Mouse (Mus musculus) limb, embryonic 15.5 days (tissue): Measurements from ENCODE around the gene Ccnj. TPM values are rescaled to one million over a fixed set of nuclear protein-coding genes. Genes with fewer than 3 reads are reported as not detected.

Experiments used
- ATAC-seq: fragments of 200-750 bp; cut with Nextera tagmentation; 2 replicates; pipeline ENCODE4 v1.8.0; 2017; ENCODE audit warnings: low read depth, moderate TSS enrichment; ENCODE audit not compliant: insufficient number of reproducible peaks, low FRiP score, low TSS enrichment
- H3K27ac ChIP-seq: fragments of 300-500 bp; sonication (generic); 2 replicates; pipeline ENCODE4 v1.5.1; 2015; ENCODE audit warnings: moderate library complexity, mild to moderate bottlenecking, inconsistent platforms
- H3K27me3 ChIP-seq: fragments of 300-500 bp; sonication (generic); 2 replicates; pipeline ENCODE4 v1.6.1; 2015; ENCODE audit warnings: inconsistent platforms
- H3K36me3 ChIP-seq: fragments of 300-500 bp; sonication (generic); 2 replicates; pipeline ENCODE4 v1.6.1; 2015; ENCODE audit warnings: inconsistent platforms
- H3K4me1 ChIP-seq: fragments of 300-500 bp; sonication (generic); 2 replicates; pipeline ENCODE4 v1.6.1; 2015; ENCODE audit warnings: inconsistent platforms
- H3K4me2 ChIP-seq: fragments of 300-500 bp; sonication (generic); 2 replicates; pipeline ENCODE4 v1.6.1; 2015; ENCODE audit warnings: mild to moderate bottlenecking, inconsistent platforms
- H3K4me3 ChIP-seq: fragments of 300-500 bp; sonication (generic); 2 replicates; pipeline ENCODE4 v1.5.1; 2015; ENCODE audit warnings: mild to moderate bottlenecking, inconsistent platforms
- H3K9ac ChIP-seq: fragments of 300-500 bp; sonication (generic); 2 replicates; pipeline ENCODE4 v1.6.1; 2015; ENCODE audit warnings: inconsistent platforms
- H3K9me3 ChIP-seq: fragments of 300-500 bp; sonication (generic); 2 replicates; pipeline ENCODE4 v1.6.1; 2016; ENCODE audit warnings: inconsistent platforms
- WGBS: fragments of 180-500 bp; shearing (Covaris S2); methylation state at CpG from one replicate; pipeline ENCODE4 v1.1.7; 2015; 5-methylcytosine and 5-hydroxymethylcytosine counted together
- polyA plus RNA-seq: library from polyadenylated mRNA; unstranded; fragments of >200 nt; fragmentation: Nextera tagmentation; extraction: Ambion mirVana; gene quantifications from 2 replicates; pipeline ENCODE4 v1.2.1, GENCODE M21; 2015

Gene Ccnj
- polyA plus RNA-seq, 1 experiment from 2014 or later: 10.6 TPM

GRCm38 (mm10) chr19:40821306-40821825 lies 9.7 kb upstream of the Ccnj start:
- Histone ChIP-seq H3K27ac (no peak overlapping the region), H3K4me2 (no peak overlapping the region), H3K4me1 (no peaks in the 10 kb centered on the region), H3K36me3 (no peaks in the 10 kb centered on the region), H3K9ac (no peak overlapping the region), H3K27me3 (no peaks in the 10 kb centered on the region), H3K4me3 (no peak overlapping the region), H3K9me3 (no peaks in the 10 kb centered on the region)
- 74% methylated on average over 4 of the region's 4 CpGs for WGBS
- ATAC-seq: no peak

- no peak overlapping the region for H3K4me3 ChIP-seq
- H3K4me1 ChIP-seq: peaks cover 6% of the 10 kb centered on the region; the same call in 1 of the 2 replicates
- H3K9me3 ChIP-seq: no peaks in the 10 kb centered on the region
- H3K36me3 ChIP-seq: no peaks in the 10 kb centered on the region
- H3K9ac ChIP-seq: no peak overlapping the region
- WGBS: 75% methylated on average over 5 of the region's 5 CpGs
- no peaks in the 10 kb centered on the region for H3K27me3 ChIP-seq
- ATAC-seq: no peak
- H3K27ac ChIP-seq: no peak overlapping the region
- no peak overlapping the region for H3K4me2 ChIP-seq
These were observed 5.4 kb upstream of the Ccnj start for GRCm38 (mm10) chr19:40825636-40826035.

- Histone ChIP-seq H3K9me3 (no peaks in the 10 kb centered on the region), H3K4me3 (no peak overlapping the region), H3K4me1 (peaks cover 6% of the 10 kb centered on the region; the same call in 1 of the 2 replicates), H3K27ac (no peak overlapping the region), H3K9ac (no peak overlapping the region), H3K36me3 (no peaks in the 10 kb centered on the region), H3K27me3 (no peaks in the 10 kb centered on the region), H3K4me2 (no peak overlapping the region)
- no peak for ATAC-seq
- WGBS: 54% methylated on average over 7 of the region's 7 CpGs
These were observed 4.3 kb upstream of the Ccnj start for GRCm38 (mm10) chr19:40826735-40827134.

- Histone ChIP-seq H3K9ac (peak overlapping the region; percentile 85; the same call in 1 of the 2 replicates), H3K4me1 (peaks cover 19% of the 10 kb centered on the region), H3K4me3 (peak overlapping the region; percentile 81), H3K9me3 (no peaks in the 10 kb centered on the region), H3K27ac (no peak overlapping the region), H3K27me3 (no peaks in the 10 kb centered on the region), H3K4me2 (peak overlapping the region; percentile 58), H3K36me3 (0 out of 2 replicates have a peak, but pooled peaks cover 3% of the 10 kb centered on the region)
- no peak for ATAC-seq
- 57% methylated on average over 7 of the region's 7 CpGs for WGBS
These were observed 881 bp upstream of the Ccnj start for GRCm38 (mm10) chr19:40830198-40830597.

GRCm38 (mm10) chr19:40831416-40832201 lies 530 bp downstream of the Ccnj start:
- Histone ChIP-seq H3K4me3 (peak overlapping the region; percentile 81), H3K4me2 (peak overlapping the region; percentile 58), H3K9me3 (no peaks in the 10 kb centered on the region), H3K4me1 (peaks cover 19% of the 10 kb centered on the region), H3K36me3 (peaks cover 5% of the 10 kb centered on the region), H3K27me3 (no peaks in the 10 kb centered on the region), H3K9ac (peak overlapping the region; percentile 85), H3K27ac (peak overlapping the region; percentile 87)
- under 1% methylated on average over 72 of the region's 76 CpGs for WGBS
- ATAC-seq: peak; percentile 61

- 0 out of 2 replicates have a peak overlapping the region, but pooled peaks have one; percentile 87 for H3K27ac ChIP-seq
- peak overlapping the region; percentile 85 for H3K9ac ChIP-seq
- peak overlapping the region; percentile 81 for H3K4me3 ChIP-seq
- H3K9me3 ChIP-seq: no peaks in the 10 kb centered on the region
- H3K36me3 ChIP-seq: peaks cover 10% of the 10 kb centered on the region
- peak overlapping the region; percentile 58 for H3K4me2 ChIP-seq
- WGBS: 17% methylated on average over 5 of the region's 5 CpGs
- peaks cover 19% of the 10 kb centered on the region for H3K4me1 ChIP-seq
- no peaks in the 10 kb centered on the region for H3K27me3 ChIP-seq
- ATAC-seq: no peak
These were observed 1.3 kb downstream of the Ccnj start for GRCm38 (mm10) chr19:40832361-40832760.

GRCm38 (mm10) chr19:40834436-40834835 lies 3.4 kb downstream of the Ccnj start:
- Histone ChIP-seq H3K36me3 (peaks cover 28% of the 10 kb centered on the region), H3K27ac (no peak overlapping the region), H3K4me2 (no peak overlapping the region), H3K4me1 (peaks cover 19% of the 10 kb centered on the region), H3K27me3 (no peaks in the 10 kb centered on the region), H3K9me3 (no peaks in the 10 kb centered on the region), H3K4me3 (no peak overlapping the region), H3K9ac (no peak overlapping the region)
- WGBS: 87% methylated on average over 6 of the region's 6 CpGs
- ATAC-seq: no peak

- H3K27me3 ChIP-seq: no peaks in the 10 kb centered on the region
- peaks cover 42% of the 10 kb centered on the region for H3K36me3 ChIP-seq
- ATAC-seq: no peak
- 0 out of 2 replicates have a peak, but pooled peaks cover 5% of the 10 kb centered on the region for H3K4me1 ChIP-seq
- H3K9me3 ChIP-seq: no peaks in the 10 kb centered on the region
- H3K9ac ChIP-seq: no peak overlapping the region
- WGBS: 92% methylated on average over 7 of the region's 7 CpGs
- H3K4me3 ChIP-seq: no peak overlapping the region
- H3K4me2 ChIP-seq: no peak overlapping the region
- no peak overlapping the region for H3K27ac ChIP-seq
These were observed 7.1 kb downstream of the Ccnj start for GRCm38 (mm10) chr19:40838205-40838604.

GRCm38 (mm10) chr19:40840303-40840702 lies 9.2 kb downstream of the Ccnj start:
- Histone ChIP-seq H3K36me3 (peaks cover 53% of the 10 kb centered on the region), H3K9me3 (no peaks in the 10 kb centered on the region), H3K9ac (no peak overlapping the region), H3K27ac (no peak overlapping the region), H3K4me3 (no peak overlapping the region), H3K4me2 (no peak overlapping the region), H3K4me1 (no peaks in the 10 kb centered on the region), H3K27me3 (no peaks in the 10 kb centered on the region)
- ATAC-seq: no peak
- WGBS: 79% methylated on average over 6 of the region's 6 CpGs

GRCm38 (mm10) chr19:40841083-40841482 lies 10.0 kb downstream of the Ccnj start:
- Histone ChIP-seq H3K27me3 (no peaks in the 10 kb centered on the region), H3K4me3 (no peak overlapping the region), H3K9ac (no peak overlapping the region), H3K27ac (no peak overlapping the region), H3K9me3 (no peaks in the 10 kb centered on the region), H3K36me3 (peaks cover 61% of the 10 kb centered on the region), H3K4me2 (no peak overlapping the region), H3K4me1 (no peaks in the 10 kb centered on the region)
- ATAC-seq: no peak
- 82% methylated on average over 6 of the region's 6 CpGs for WGBS

- 63% methylated on average over 13 of the region's 13 CpGs for WGBS
- Histone ChIP-seq H3K9me3 (no peaks in the 10 kb centered on the region), H3K9ac (no peak overlapping the region), H3K36me3 (peaks cover 62% of the 10 kb centered on the region), H3K4me3 (no peak overlapping the region), H3K27me3 (no peaks in the 10 kb centered on the region), H3K27ac (no peak overlapping the region), H3K4me2 (no peak overlapping the region), H3K4me1 (no peaks in the 10 kb centered on the region)
- ATAC-seq: no peak
These were observed 10.5 kb downstream of the Ccnj start for GRCm38 (mm10) chr19:40841593-40841992.

- WGBS: 87% methylated on average over 13 of the region's 13 CpGs
- Histone ChIP-seq H3K9ac (no peak overlapping the region), H3K4me2 (no peak overlapping the region), H3K27ac (no peak overlapping the region), H3K36me3 (peaks cover 58% of the 10 kb centered on the region), H3K9me3 (no peaks in the 10 kb centered on the region), H3K4me3 (no peak overlapping the region), H3K4me1 (no peaks in the 10 kb centered on the region), H3K27me3 (no peaks in the 10 kb centered on the region)
- no peak for ATAC-seq
These were observed 13.7 kb downstream of the Ccnj start for GRCm38 (mm10) chr19:40844731-40845130.
